Mouse (Mus musculus) hindbrain, embryonic 13.5 days (tissue): ENCODE measurements around the gene Col12a1. TPM values are rescaled to one million over a fixed set of nuclear protein-coding genes. Genes with fewer than 3 reads are reported as not detected.

Experiments used
- ATAC-seq: fragments of 200-750 bp; cut with Nextera tagmentation; 2 replicates; pipeline ENCODE4 v1.8.0; 2017; ENCODE audit warnings: moderate TSS enrichment; ENCODE audit not compliant: low FRiP score
- H3K27ac ChIP-seq: fragments of 300-500 bp; sonication (generic); 2 replicates; pipeline ENCODE4 v1.5.1; 2015; ENCODE audit warnings: inconsistent platforms, mild to moderate bottlenecking, moderate library complexity
- H3K27me3 ChIP-seq: fragments of 300-500 bp; sonication (generic); 2 replicates; pipeline ENCODE4 v1.6.1; 2015; ENCODE audit warnings: mild to moderate bottlenecking, inconsistent platforms
- H3K36me3 ChIP-seq: fragments of 300-500 bp; sonication (generic); 2 replicates; pipeline ENCODE4 v1.6.1; 2015; ENCODE audit warnings: mild to moderate bottlenecking, inconsistent platforms
- H3K4me1 ChIP-seq: fragments of 300-500 bp; sonication (generic); replicated peaks from 2 replicates; pipeline ENCODE4 v1.6.1; 2015; ENCODE audit warnings: inconsistent platforms
- H3K4me2 ChIP-seq: fragments of 300-500 bp; sonication (generic); 2 replicates; pipeline ENCODE4 v1.6.1; 2015; ENCODE audit warnings: inconsistent platforms, mild to moderate bottlenecking, moderate library complexity
- H3K4me3 ChIP-seq: fragments of 300-500 bp; sonication (generic); 2 replicates; pipeline ENCODE4 v1.5.1; 2015; ENCODE audit warnings: mild to moderate bottlenecking, inconsistent platforms
- H3K9ac ChIP-seq: fragments of 300-500 bp; sonication (generic); 2 replicates; pipeline ENCODE4 v1.6.1; 2015; ENCODE audit warnings: mild to moderate bottlenecking, inconsistent platforms
- H3K9me3 ChIP-seq: fragments of 300-500 bp; sonication (generic); 2 replicates; pipeline ENCODE4 v1.6.1; 2016; ENCODE audit warnings: inconsistent platforms
- WGBS: fragments of 180-500 bp; shearing (Covaris S2); methylation state at CpG from one replicate; pipeline ENCODE4 v1.1.7; 2015; 5-methylcytosine and 5-hydroxymethylcytosine counted together
- polyA plus RNA-seq: library from polyadenylated mRNA; unstranded; fragments of >200 nt; fragmentation: Nextera tagmentation; extraction: Ambion mirVana; gene quantifications from 2 replicates; pipeline ENCODE4 v1.2.1, GENCODE M21; 2015

Gene Col12a1
- polyA plus RNA-seq, 1 experiment from 2014 or later = 6.8 TPM

DNA sequence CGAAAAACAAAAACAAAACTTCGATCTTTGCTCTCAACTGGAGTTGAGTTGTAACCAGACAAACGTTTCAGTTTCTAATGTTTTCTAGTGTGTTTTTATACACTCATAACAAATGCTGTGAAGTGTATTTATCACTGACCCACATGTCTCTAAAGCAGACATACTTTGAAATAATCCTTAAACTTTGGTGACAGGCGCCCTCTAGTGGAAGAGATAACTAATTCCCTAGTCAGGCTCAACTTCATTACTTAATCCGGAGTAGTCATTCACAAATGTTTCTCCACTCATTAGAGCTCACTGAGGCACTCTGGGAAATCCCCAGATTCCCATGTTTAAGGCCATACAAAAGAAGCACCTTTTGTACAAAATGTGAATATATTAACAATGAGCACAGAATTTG, 4.5 kb upstream of the Col12a1 start:
- 36% methylated on average over 5 of the region's 5 CpGs for WGBS
- Histone ChIP-seq H3K27me3 (peaks cover 30% of the 10 kb centered on the region), H3K4me2 (no peak overlapping the region), H3K36me3 (no peaks in the 10 kb centered on the region), H3K9ac (no peak overlapping the region), H3K4me3 (no peak overlapping the region), H3K4me1 (peaks cover 26% of the 10 kb centered on the region), H3K9me3 (no peaks in the 10 kb centered on the region), H3K27ac (no peak overlapping the region)
- ATAC-seq = no peak

DNA sequence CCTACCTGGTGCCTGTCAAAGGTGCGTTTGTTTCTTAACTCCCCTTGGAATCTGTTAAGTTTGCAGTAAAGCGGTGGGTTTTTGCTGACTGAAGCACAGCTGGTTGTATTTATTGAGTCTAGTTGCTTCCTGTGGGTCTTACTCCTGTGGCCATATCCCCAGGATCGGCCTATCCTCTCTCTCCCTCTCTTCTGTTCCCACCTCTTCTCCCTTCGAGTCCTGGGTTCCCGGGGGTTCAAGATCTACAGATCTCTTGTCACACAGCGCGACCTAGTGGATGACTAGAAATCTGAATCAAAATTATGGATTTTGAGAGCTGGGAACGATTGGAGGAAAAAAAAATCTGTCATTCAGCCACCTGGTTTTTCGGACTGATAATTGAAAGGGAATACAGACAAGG, 2.4 kb upstream of the Col12a1 start:
- H3K4me3 ChIP-seq = 0 out of 2 replicates have a peak overlapping the region, but pooled peaks have one; percentile 7
- 10% methylated on average over 9 of the region's 9 CpGs for WGBS
- H3K27ac ChIP-seq = no peak overlapping the region
- no peak for ATAC-seq
- H3K9ac ChIP-seq = no peak overlapping the region
- no peaks in the 10 kb centered on the region for H3K36me3 ChIP-seq
- peaks cover 39% of the 10 kb centered on the region for H3K27me3 ChIP-seq
- peak overlapping the region; percentile 98 for H3K4me2 ChIP-seq
- H3K4me1 ChIP-seq = peaks cover 38% of the 10 kb centered on the region
- H3K9me3 ChIP-seq = no peaks in the 10 kb centered on the region

DNA sequence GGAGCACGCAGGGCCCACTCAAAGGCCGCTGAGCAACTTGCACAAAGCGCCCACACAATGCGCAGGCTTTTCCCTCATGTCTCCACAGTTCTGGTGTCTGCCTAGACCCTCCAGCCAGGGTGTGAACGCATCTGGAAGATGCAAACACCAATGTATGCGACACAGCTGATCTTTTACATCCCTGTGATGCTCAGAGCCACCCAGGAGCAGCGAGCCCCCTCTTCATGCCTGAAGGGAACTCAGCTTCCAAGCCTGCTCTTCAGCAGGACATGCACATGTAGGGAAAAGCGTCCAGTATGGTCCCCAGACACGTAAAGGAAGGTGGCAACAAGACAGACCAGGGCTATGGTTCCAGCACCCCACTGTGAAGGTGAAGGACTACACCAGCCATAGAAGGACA, 1.5 kb upstream of the Col12a1 start:
- H3K9ac ChIP-seq = no peak overlapping the region
- H3K4me3 ChIP-seq = 0 out of 2 replicates have a peak overlapping the region, but pooled peaks have one; percentile 55
- H3K27me3 ChIP-seq = peaks cover 43% of the 10 kb centered on the region
- H3K4me2 ChIP-seq = peak overlapping the region; percentile 98
- no peaks in the 10 kb centered on the region for H3K9me3 ChIP-seq
- WGBS = 24% methylated on average over 9 of the region's 9 CpGs
- H3K36me3 ChIP-seq = no peaks in the 10 kb centered on the region
- no peak for ATAC-seq
- no peak overlapping the region for H3K27ac ChIP-seq
- peaks cover 38% of the 10 kb centered on the region for H3K4me1 ChIP-seq

DNA sequence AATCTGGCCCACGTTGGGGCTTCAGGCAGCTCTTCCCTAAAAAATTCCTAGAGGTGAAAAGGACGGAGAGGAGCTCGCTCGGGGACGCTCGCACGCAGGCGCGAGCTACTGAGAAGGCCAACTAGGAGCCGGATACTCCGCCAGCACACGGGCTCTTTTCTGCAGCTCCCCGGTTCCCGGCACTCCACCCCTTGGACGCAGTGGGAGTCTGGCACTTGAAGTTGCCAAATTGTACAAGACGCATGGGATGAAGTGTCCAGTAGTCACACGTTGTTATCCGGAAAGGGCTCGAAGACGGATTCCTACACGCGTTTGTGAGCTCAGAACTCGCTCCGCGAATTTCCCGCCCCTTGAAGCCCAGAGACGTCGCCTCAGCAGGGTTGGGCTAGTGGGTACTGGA, 820 bp upstream of the Col12a1 start:
- Histone ChIP-seq H3K9me3 (no peaks in the 10 kb centered on the region), H3K9ac (peak overlapping the region; percentile 63; the same call in 1 of the 2 replicates), H3K4me2 (peak overlapping the region; percentile 98), H3K4me1 (peaks cover 44% of the 10 kb centered on the region), H3K27me3 (peaks cover 46% of the 10 kb centered on the region), H3K4me3 (peak overlapping the region; percentile 55), H3K27ac (no peak overlapping the region), H3K36me3 (no peaks in the 10 kb centered on the region)
- 2% methylated on average over 28 of the region's 28 CpGs for WGBS
- ATAC-seq = 0 out of 2 replicates have a peak, but pooled peaks have one; percentile 15

DNA sequence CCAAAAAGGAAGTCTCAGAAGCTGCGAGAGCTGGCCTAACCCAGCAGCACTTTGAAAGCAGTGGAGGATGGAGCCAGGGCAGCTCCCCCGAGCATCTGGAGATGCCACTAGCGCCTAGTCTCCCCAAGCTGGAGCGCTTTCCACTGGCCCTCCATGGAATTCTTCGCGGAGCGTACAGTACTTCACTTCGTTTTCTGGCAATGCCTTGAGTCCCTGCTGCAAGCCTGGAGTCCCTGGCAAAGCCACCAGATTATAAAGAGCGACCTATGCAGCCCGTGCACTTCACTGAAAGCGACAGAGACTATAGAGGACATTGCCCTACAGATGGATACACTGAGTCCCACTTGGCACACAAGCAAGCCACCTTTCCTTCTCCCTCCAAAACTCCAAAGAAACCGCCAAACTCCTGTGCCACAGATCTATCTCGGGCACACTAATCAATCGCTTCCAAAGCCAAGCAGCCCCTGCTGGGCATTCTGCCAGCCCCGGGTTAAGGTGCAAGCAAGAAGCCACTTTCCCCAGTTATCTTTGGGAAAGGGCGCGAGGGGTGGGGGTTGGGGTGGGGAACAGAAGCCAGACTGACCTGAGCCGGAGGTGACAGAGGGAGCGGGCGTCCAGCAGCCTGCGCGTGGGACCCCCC, 675 bp downstream of the Col12a1 start:
- no peak overlapping the region for H3K27ac ChIP-seq
- H3K36me3 ChIP-seq = no peaks in the 10 kb centered on the region
- peak; percentile 4; the same call in 1 of the 2 replicates for ATAC-seq
- H3K9me3 ChIP-seq = no peaks in the 10 kb centered on the region
- H3K4me2 ChIP-seq = peak overlapping the region; percentile 98
- H3K4me1 ChIP-seq = peaks cover 46% of the 10 kb centered on the region
- 3% methylated on average over 22 of the region's 22 CpGs for WGBS
- peaks cover 46% of the 10 kb centered on the region for H3K27me3 ChIP-seq
- peak overlapping the region; percentile 55 for H3K4me3 ChIP-seq
- peak overlapping the region; percentile 72 for H3K9ac ChIP-seq

DNA sequence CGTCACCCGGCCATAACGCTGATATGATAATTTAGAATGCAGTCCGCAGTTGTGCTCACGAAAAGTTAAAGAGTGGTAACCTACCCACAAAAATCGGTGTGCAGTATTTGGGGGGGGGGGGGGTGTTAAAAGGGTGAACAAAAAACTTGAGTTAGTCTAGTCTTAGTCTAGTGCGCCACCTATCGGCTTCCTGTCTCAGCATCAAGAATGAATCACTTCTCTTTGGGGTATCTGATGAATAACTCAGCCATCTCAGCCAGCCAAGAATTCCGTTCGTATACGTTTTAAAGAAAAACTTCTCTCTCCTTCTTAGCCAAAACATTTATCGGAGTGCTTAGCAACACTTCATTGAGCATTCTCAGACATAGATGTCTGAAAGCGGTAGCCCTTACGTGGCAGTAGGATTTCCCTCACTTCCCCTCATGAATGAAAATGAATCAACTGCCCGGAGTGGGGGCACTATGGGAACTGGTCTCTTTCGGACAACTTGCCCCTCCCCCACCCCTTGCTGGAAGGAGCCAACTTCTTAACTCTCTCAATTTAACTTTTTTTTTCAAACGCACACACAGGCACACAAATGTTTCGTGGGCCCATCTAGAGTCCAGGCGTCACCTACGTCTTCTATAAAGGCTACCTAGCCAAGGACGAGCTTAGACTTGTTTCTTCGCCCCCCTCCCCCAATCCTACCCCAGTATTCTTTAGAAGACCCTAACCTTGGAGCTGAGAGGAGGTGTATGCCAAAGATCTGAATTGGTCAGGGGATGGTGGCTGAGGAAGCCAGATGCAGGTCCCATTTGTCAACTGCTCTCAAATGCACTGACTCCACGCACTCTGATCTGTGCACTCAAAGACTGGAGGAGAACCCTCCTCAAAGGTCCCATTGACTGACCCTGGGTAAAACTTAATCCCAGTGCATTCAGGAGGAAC, 1.5 kb downstream of the Col12a1 start:
- H3K27me3 ChIP-seq = peaks cover 46% of the 10 kb centered on the region
- peak overlapping the region; percentile 72; the same call in 1 of the 2 replicates for H3K9ac ChIP-seq
- H3K4me2 ChIP-seq = peak overlapping the region; percentile 98
- peaks cover 46% of the 10 kb centered on the region for H3K4me1 ChIP-seq
- peak overlapping the region; percentile 55 for H3K4me3 ChIP-seq
- H3K27ac ChIP-seq = no peak overlapping the region
- no peak for ATAC-seq
- H3K9me3 ChIP-seq = no peaks in the 10 kb centered on the region
- WGBS = 6% methylated on average over 23 of the region's 23 CpGs
- H3K36me3 ChIP-seq = no peaks in the 10 kb centered on the region

DNA sequence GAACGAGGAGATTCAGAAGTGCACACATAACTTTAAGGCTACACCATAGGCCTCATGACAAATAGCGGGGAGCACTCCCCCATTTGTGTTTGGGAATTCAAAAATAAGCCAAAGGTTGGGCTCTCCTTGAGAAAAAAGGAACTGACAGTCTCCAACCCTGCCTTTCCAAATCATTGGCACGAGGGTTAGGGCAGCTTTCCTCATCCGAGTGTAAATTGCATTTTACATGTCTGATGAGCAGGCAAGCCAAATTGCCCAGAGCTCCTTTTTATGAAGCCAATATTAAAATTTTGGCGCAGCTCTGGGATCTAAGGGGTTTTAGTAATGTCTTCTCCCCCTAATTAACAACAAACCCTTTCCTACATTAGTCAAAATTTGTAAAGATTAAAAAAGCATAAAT, 2.1 kb downstream of the Col12a1 start:
- Histone ChIP-seq H3K36me3 (no peaks in the 10 kb centered on the region), H3K9ac (no peak overlapping the region), H3K27me3 (peaks cover 46% of the 10 kb centered on the region), H3K4me2 (peak overlapping the region; percentile 98), H3K4me1 (peaks cover 46% of the 10 kb centered on the region), H3K4me3 (0 out of 2 replicates have a peak overlapping the region, but pooled peaks have one; percentile 55), H3K9me3 (no peaks in the 10 kb centered on the region), H3K27ac (no peak overlapping the region)
- 43% methylated on average over 5 of the region's 5 CpGs for WGBS
- no peak for ATAC-seq

DNA sequence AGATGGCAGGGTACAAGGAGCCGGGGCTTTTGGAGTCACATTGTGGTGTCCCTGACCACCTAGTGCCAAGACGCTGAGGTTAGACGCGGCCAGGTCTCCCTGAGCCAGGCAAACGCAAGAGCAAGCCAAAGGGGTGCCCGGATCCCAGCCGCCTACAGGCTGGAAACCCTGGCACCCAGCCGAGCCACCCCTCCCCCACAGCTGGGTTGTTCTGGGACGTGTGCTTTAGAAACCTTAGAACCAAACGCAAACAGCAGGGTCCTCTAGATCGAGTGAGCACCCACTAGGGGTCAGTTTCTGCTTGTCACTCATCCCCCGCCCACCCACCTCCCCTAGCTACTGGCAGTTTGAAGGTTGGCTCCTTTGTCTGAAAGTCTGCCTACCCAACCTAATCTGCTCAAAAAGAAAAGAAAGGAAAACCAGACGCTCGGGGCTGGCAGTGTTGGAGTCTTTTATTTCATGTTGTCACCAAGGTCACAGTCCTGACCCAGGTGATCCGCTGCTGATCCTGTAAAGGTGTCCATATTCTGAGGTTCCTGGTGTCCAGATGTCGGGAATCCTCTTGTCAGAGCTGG, 4.1 kb downstream of the Col12a1 start:
- H3K9ac ChIP-seq = peak overlapping the region; percentile 52
- H3K4me2 ChIP-seq = peak overlapping the region; percentile 51
- peaks cover 31% of the 10 kb centered on the region for H3K27me3 ChIP-seq
- peaks cover 35% of the 10 kb centered on the region for H3K4me1 ChIP-seq
- peak overlapping the region; percentile 25 for H3K4me3 ChIP-seq
- no peak overlapping the region for H3K27ac ChIP-seq
- no peaks in the 10 kb centered on the region for H3K36me3 ChIP-seq
- ATAC-seq = peak; percentile 41; the same call in 1 of the 2 replicates
- H3K9me3 ChIP-seq = no peaks in the 10 kb centered on the region
- 7% methylated on average over 16 of the region's 16 CpGs for WGBS

DNA sequence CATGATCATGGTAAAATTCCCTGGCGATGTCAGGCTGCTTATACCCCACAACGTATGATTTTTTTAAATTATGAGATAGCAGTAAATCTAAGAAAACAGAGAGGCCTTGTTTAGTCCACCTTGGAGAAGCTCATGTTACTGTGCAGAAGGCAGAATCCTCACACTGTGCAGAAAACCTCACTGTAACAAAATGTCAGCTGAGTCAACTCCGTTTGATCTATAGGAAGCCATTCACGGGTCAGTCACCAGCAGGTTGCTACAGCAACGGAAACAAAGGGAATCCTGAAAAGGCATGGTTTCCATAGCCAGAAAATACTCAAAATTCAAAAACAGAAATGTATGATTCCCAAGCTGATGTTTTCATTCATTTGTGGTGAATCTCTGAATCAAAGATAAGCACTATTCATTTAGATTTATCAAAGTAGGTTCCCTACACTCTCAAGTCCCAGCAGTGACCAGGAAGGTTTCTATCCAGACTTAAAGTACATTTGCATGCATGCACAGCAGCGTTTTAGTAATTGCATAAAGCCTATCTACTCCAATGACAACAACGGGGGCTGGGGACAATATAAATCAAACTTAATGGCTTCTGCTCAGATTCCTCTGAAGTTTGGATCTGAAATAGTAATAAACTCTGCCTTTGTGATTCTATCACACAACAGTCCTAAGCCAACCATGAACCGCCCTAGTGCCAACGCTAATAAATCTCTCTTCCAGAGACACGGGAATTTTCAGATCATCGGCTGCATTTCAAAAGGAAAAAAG, 28.7 kb downstream of the Col12a1 start:
- H3K4me3 ChIP-seq = no peak overlapping the region
- H3K9ac ChIP-seq = no peak overlapping the region
- no peak overlapping the region for H3K4me2 ChIP-seq
- H3K9me3 ChIP-seq = no peaks in the 10 kb centered on the region
- WGBS = 30% methylated on average over 11 of the region's 11 CpGs
- no peaks in the 10 kb centered on the region for H3K27me3 ChIP-seq
- H3K36me3 ChIP-seq = no peaks in the 10 kb centered on the region
- ATAC-seq = peak; percentile 95
- peaks cover 17% of the 10 kb centered on the region for H3K4me1 ChIP-seq
- peak overlapping the region; percentile 18; the same call in 1 of the 2 replicates for H3K27ac ChIP-seq

DNA sequence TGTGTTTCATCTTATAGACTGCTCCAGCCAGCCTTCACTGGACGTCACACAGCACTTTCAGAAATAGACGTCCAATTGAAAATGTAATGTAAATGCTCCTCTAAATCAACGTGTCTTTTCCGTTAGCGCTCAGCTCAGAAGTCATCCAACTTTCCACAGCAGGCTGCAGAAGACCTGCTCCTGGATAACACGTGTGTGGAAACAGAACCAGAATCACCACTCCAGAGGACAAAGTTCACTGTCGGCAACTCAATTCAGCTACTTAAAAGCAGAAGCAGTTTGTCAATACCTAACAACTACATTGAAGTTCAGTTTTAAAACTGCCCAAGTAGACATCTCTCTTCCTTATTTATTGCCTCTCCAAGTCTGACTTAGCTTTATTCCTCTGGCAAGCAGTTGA, 29.3 kb downstream of the Col12a1 start:
- H3K36me3 ChIP-seq = no peaks in the 10 kb centered on the region

DNA sequence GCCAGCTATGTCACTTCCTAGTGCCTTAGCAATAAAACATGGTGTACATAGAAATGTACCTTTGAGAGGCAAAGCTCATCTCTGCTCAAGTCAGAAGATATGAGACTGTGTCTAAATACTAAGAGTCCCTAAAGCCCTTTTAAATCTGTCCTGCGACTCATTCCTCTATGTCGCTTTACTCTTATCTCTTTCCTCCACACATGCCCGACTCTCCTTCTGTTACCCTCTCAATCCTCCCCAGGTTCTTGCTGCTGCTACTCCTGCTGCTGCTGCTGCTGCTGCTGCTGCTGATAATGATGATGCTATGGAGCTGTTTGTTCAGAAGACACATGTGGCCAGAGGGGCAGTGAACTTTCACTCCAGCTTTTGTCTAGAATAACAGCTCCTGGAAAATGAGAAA, 31.4 kb downstream of the Col12a1 start:
- Histone ChIP-seq H3K27me3 (no peaks in the 10 kb centered on the region), H3K9ac (no peak overlapping the region), H3K4me2 (no peak overlapping the region), H3K4me1 (peaks cover 17% of the 10 kb centered on the region), H3K27ac (no peak overlapping the region), H3K9me3 (no peaks in the 10 kb centered on the region), H3K36me3 (no peaks in the 10 kb centered on the region), H3K4me3 (no peak overlapping the region)
- no peak for ATAC-seq
- 80% methylated on average over 3 of the region's 3 CpGs for WGBS

More for the DNA sequence above, 29.3 kb downstream of the Col12a1 start:
- Histone ChIP-seq H3K27ac (no peak overlapping the region), H3K4me1 (peaks cover 17% of the 10 kb centered on the region), H3K9ac (no peak overlapping the region), H3K4me3 (no peak overlapping the region), H3K27me3 (no peaks in the 10 kb centered on the region), H3K9me3 (no peaks in the 10 kb centered on the region), H3K4me2 (no peak overlapping the region)
- no peak for ATAC-seq
- 68% methylated on average over 7 of the region's 7 CpGs for WGBS
